Mouse (Mus musculus) myocyte (in vitro differentiated cells): Measurements from ENCODE around the gene Ccdc82.

Experiments
- MAX ChIP-seq: IDR thresholded peaks from one replicate; pipeline ENCODE4 v1.6.1; 2011; ENCODE audit warnings: low read depth, mild to moderate bottlenecking, control low read depth
- POLR2A ChIP-seq: IDR thresholded peaks from one replicate; pipeline ENCODE4 v1.6.1; 2011; ENCODE audit warnings: low read depth, mild to moderate bottlenecking, control low read depth, moderate library complexity; ENCODE audit not compliant: insufficient read length
- TCF3 ChIP-seq: IDR thresholded peaks from one replicate; pipeline ENCODE4 v1.6.1; 2011; ENCODE audit warnings: low read depth, control low read depth; ENCODE audit not compliant: insufficient read length

DNA sequence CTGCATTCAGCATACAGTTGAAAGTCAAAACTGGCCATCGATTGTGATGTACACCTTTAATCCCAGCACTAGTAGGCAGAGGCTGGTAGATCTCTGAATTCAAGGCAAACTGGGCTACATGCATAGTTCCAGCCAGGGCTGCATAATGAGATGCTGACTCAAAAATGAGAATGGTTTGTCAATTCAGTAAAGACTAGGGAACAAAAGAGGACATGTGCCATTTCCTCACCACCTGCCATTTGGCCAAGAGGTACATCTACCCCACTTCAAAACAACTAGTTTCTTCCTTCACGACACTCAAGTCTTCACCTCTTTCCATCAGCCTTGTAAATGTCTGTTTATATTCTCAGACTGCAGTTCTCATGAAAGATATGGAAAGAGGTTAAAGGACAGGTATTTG lies 11.4 kb downstream of the Ccdc82 start:
- TF ChIP-seq POLR2A (no peak), TCF3 (no peak), MAX (no peak)
